Mouse (Mus musculus) c-Kit-negative CD71-positive TER-119-positive erythroid progenitor cells, embryonic 14.5 days (primary cell): ENCODE results near the gene Sec13.

Source experiments
- DNase-seq: peaks from one replicate; pipeline ENCODE4 v3.0.0-alpha.2; 2013; ENCODE audit warnings: low read depth, low spot score

Sec13 gene

GRCm38 (mm10) chr6:113712718-113713117 lies 27.8 kb downstream of the Sec13 start:
- no peak for DNase-seq

GRCm38 (mm10) chr6:113697222-113698205 lies 43.0 kb downstream of the Sec13 start:
- no peak for DNase-seq

- peak; percentile 89 for DNase-seq
These were observed 43.8 kb downstream of the Sec13 start, which contains the start of gene Tatdn2 for GRCm38 (mm10) chr6:113696582-113697221. TSS of gene Tatdn2 (plus strand) at chr6:113697050.

GRCm38 (mm10) chr6:113695766-113696355 lies 44.7 kb downstream of the Sec13 start:
- DNase-seq, result no peak

- no peak for DNase-seq
These were observed 45.3 kb downstream of the Sec13 start for GRCm38 (mm10) chr6:113695203-113695602.

- no peak for DNase-seq
These were observed 47.2 kb downstream of the Sec13 start for GRCm38 (mm10) chr6:113693377-113693776.

- no peak for DNase-seq
These were observed 47.8 kb downstream of the Sec13 start for GRCm38 (mm10) chr6:113692661-113693133.

- DNase-seq, result no peak
These were observed 49.5 kb downstream of the Sec13 start for GRCm38 (mm10) chr6:113691084-113691462.

GRCm38 (mm10) chr6:113690400-113691083 lies 50.0 kb downstream of the Sec13 start:
- DNase-seq, result peak; percentile 70

- DNase-seq, result no peak
These were observed 50.5 kb downstream of the Sec13 start for GRCm38 (mm10) chr6:113690008-113690399.

GRCm38 (mm10) chr6:113686551-113687125 lies 53.9 kb downstream of the Sec13 start:
- no peak for DNase-seq

- no peak for DNase-seq
These were observed 57.3 kb downstream of the Sec13 start for GRCm38 (mm10) chr6:113683081-113683825.

- peak; percentile 60 for DNase-seq
These were observed 59.3 kb downstream of the Sec13 start for GRCm38 (mm10) chr6:113681271-113681670.

GRCm38 (mm10) chr6:113679993-113680566 lies 60.5 kb downstream of the Sec13 start:
- no peak for DNase-seq

GRCm38 (mm10) chr6:113678246-113679012 lies 62.1 kb downstream of the Sec13 start:
- DNase-seq, result no peak
